Mouse (Mus musculus) lung, embryonic 14.5 days (tissue): ENCODE data around the gene Prkcb. TPM values are rescaled to one million over a fixed set of nuclear protein-coding genes. Genes with fewer than 3 reads are reported as not detected.

ENCODE experiments used
- ATAC-seq: fragments of 200-750 bp; cut with Nextera tagmentation; 2 replicates; pipeline ENCODE4 v1.8.0; 2017; ENCODE audit warnings: mild to moderate bottlenecking, moderate TSS enrichment, moderate library complexity; ENCODE audit not compliant: insufficient read depth
- DNase-seq: peaks from one replicate; pipeline ENCODE4 v3.0.0-alpha.2; 2015
- H3K27ac ChIP-seq: fragments of 300-500 bp; sonication (generic); 2 replicates; pipeline ENCODE4 v1.5.1; 2014; ENCODE audit warnings: low read depth, mild to moderate bottlenecking, moderate library complexity
- H3K27me3 ChIP-seq: fragments of 300-500 bp; sonication (generic); 2 replicates; pipeline ENCODE4 v1.6.1; 2014; ENCODE audit warnings: low read length, control low read depth; ENCODE audit not compliant: insufficient read depth
- H3K36me3 ChIP-seq: fragments of 300-500 bp; sonication (generic); 2 replicates; pipeline ENCODE4 v1.6.1; 2014; ENCODE audit warnings: control low read depth; ENCODE audit not compliant: insufficient read depth
- H3K4me1 ChIP-seq: fragments of 300-500 bp; sonication (generic); 2 replicates; pipeline ENCODE4 v1.6.1; 2014; ENCODE audit warnings: antibody characterized with exemption, control low read depth; ENCODE audit not compliant: insufficient read depth
- H3K4me2 ChIP-seq: fragments of 300-500 bp; sonication (generic); 2 replicates; pipeline ENCODE4 v1.6.1; 2014; ENCODE audit warnings: mild to moderate bottlenecking
- H3K4me3 ChIP-seq: fragments of 300-500 bp; sonication (generic); 2 replicates; pipeline ENCODE4 v1.5.1; 2014; ENCODE audit warnings: low read depth, low read length
- H3K9ac ChIP-seq: fragments of 300-500 bp; sonication (generic); 2 replicates; pipeline ENCODE4 v1.6.1; 2014
- H3K9me3 ChIP-seq: fragments of 300-500 bp; sonication (generic); 2 replicates; pipeline ENCODE4 v1.6.1; 2016; ENCODE audit warnings: low read depth, low read length, control low read depth
- CTCF ChIP-seq: IDR thresholded peaks from 2 replicates; pipeline ENCODE4 v1.5.1; 2016; ENCODE audit warnings: antibody characterized with exemption, low read depth
- WGBS: fragments of 180-500 bp; shearing (Covaris S2); extraction: QIAGEN DNeasy Blood & Tissue Kit; methylation state at CpG from one replicate; pipeline ENCODE4 v1.1.7; 2014; 5-methylcytosine and 5-hydroxymethylcytosine counted together
- polyA plus RNA-seq: library from polyadenylated mRNA; unstranded; fragments of >200 nt; fragmentation: Nextera tagmentation; extraction: Ambion mirVana; gene quantifications from 2 replicates; pipeline ENCODE4 v1.2.1, GENCODE M21; 2014

Gene Prkcb
- polyA plus RNA-seq, 1 experiment from 2014 or later = 9.7 TPM

GRCm38 (mm10) chr7:122379292-122379691 is 90.7 kb downstream of the Prkcb start:
- H3K4me1 ChIP-seq = no peaks in the 10 kb centered on the region
- H3K27ac ChIP-seq = no peak overlapping the region
- DNase-seq (no peak), ATAC-seq (no peak)
- WGBS = 61% methylated on average over 7 of the region's 7 CpGs
- H3K9me3 ChIP-seq = no peaks in the 10 kb centered on the region
- H3K4me3 ChIP-seq = no peak overlapping the region
- H3K36me3 ChIP-seq = no peaks in the 10 kb centered on the region
- H3K9ac ChIP-seq = no peak overlapping the region
- no peak overlapping the region for H3K4me2 ChIP-seq
- no peak for TF ChIP-seq CTCF
- H3K27me3 ChIP-seq = no peaks in the 10 kb centered on the region

- TF ChIP-seq CTCF = no peak
- no peak for DNase-seq
- Histone ChIP-seq H3K27me3 (no peaks in the 10 kb centered on the region), H3K4me3 (no peak overlapping the region), H3K9ac (no peak overlapping the region), H3K36me3 (no peaks in the 10 kb centered on the region), H3K4me1 (no peaks in the 10 kb centered on the region), H3K27ac (no peak overlapping the region), H3K9me3 (no peaks in the 10 kb centered on the region), H3K4me2 (no peak overlapping the region)
- no peak for ATAC-seq
- WGBS = 70% methylated on average over 10 of the region's 10 CpGs
Measured at GRCm38 (mm10) chr7:122380336-122381130, 92.0 kb downstream of the Prkcb start.

DNA sequence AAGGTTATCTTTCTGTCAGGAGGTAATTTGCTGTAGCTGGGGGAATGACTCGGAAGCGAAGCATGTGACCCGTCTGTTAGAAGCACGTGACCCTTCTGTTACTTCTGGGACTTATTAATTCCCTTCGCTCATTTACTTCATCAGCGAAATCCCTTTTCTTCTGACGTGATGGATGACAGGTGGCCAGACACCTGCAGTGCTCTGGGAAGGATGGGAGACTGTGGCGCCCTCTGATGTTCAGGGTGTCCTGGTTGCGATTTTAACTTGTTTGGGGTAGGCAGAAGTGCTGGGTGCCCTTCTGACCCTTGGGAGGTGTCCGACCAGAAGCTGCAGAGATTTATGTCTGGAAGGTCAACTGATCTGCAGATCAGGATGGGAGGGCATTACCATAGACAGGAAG is 93.0 kb downstream of the Prkcb start:
- no peak for TF ChIP-seq CTCF
- Histone ChIP-seq H3K4me1 (no peaks in the 10 kb centered on the region), H3K4me2 (no peak overlapping the region), H3K36me3 (no peaks in the 10 kb centered on the region), H3K4me3 (no peak overlapping the region), H3K9ac (no peak overlapping the region), H3K27me3 (no peaks in the 10 kb centered on the region), H3K27ac (no peak overlapping the region), H3K9me3 (no peaks in the 10 kb centered on the region)
- WGBS = 37% methylated on average over 10 of the region's 10 CpGs
- DNase-seq (no peak), ATAC-seq (no peak)

- ATAC-seq (no peak), DNase-seq (no peak)
- no peaks in the 10 kb centered on the region for H3K4me1 ChIP-seq
- no peaks in the 10 kb centered on the region for H3K36me3 ChIP-seq
- no peak overlapping the region for H3K4me3 ChIP-seq
- H3K4me2 ChIP-seq = no peak overlapping the region
- WGBS = 73% methylated on average over 2 of the region's 2 CpGs
- H3K9me3 ChIP-seq = no peaks in the 10 kb centered on the region
- H3K27me3 ChIP-seq = no peaks in the 10 kb centered on the region
- no peak for TF ChIP-seq CTCF
- H3K27ac ChIP-seq = no peak overlapping the region
- H3K9ac ChIP-seq = no peak overlapping the region
Measured at GRCm38 (mm10) chr7:122383260-122383659, 94.7 kb downstream of the Prkcb start.

- no peak for TF ChIP-seq CTCF
- 80% methylated on average over 8 of the region's 8 CpGs for WGBS
- ATAC-seq = no peak
Measured at GRCm38 (mm10) chr7:122384891-122385290, 96.3 kb downstream of the Prkcb start.

DNA sequence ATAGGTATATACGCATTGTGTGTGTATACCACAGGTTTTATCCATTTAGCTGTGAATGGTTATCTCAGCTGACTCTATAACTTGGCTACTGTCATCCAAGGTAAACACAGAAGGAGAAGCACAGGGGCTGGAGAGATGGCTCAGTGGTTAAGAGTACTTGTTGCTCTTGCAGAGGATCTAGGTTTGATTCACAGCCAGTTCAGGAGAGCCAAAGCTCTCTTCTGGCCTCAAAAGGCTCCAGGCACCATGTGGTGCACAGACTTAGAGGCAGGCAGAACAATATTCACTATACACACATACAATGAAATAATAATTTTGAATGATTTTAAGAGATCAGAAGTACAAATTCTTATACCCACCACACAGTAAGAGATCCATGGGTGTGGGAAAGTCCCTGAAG is 98.0 kb downstream of the Prkcb start:
- H3K9ac ChIP-seq = no peak overlapping the region
- no peak overlapping the region for H3K27ac ChIP-seq
- no peak overlapping the region for H3K4me2 ChIP-seq
- no peak overlapping the region for H3K4me3 ChIP-seq
- no peak for TF ChIP-seq CTCF
- H3K9me3 ChIP-seq = no peaks in the 10 kb centered on the region
- WGBS = 76% methylated on average over 1 of the region's 1 CpGs
- no peaks in the 10 kb centered on the region for H3K36me3 ChIP-seq
- H3K4me1 ChIP-seq = no peaks in the 10 kb centered on the region
- H3K27me3 ChIP-seq = no peaks in the 10 kb centered on the region
- DNase-seq (no peak), ATAC-seq (no peak)

More at GRCm38 (mm10) chr7:122384891-122385290, 96.3 kb downstream of the Prkcb start:
- H3K4me1 ChIP-seq = no peaks in the 10 kb centered on the region
- H3K4me2 ChIP-seq = no peak overlapping the region
- H3K36me3 ChIP-seq = no peaks in the 10 kb centered on the region
- DNase-seq = no peak
- no peak overlapping the region for H3K4me3 ChIP-seq
- no peak overlapping the region for H3K9ac ChIP-seq
- no peaks in the 10 kb centered on the region for H3K27me3 ChIP-seq
- no peak overlapping the region for H3K27ac ChIP-seq
- no peaks in the 10 kb centered on the region for H3K9me3 ChIP-seq

- H3K27me3 ChIP-seq = no peaks in the 10 kb centered on the region
- no peak overlapping the region for H3K9ac ChIP-seq
- no peaks in the 10 kb centered on the region for H3K4me1 ChIP-seq
- no peaks in the 10 kb centered on the region for H3K9me3 ChIP-seq
- no peak overlapping the region for H3K27ac ChIP-seq
- TF ChIP-seq CTCF = no peak
- H3K4me3 ChIP-seq = no peak overlapping the region
- WGBS = 63% methylated on average over 4 of the region's 4 CpGs
- no peaks in the 10 kb centered on the region for H3K36me3 ChIP-seq
- ATAC-seq = no peak
- no peak for DNase-seq
- H3K4me2 ChIP-seq = no peak overlapping the region
Measured at GRCm38 (mm10) chr7:122387896-122388295, 99.3 kb downstream of the Prkcb start.
